25 mouse cellular contexts compared by ENCODE assay signal in the genomic region with DNA sequence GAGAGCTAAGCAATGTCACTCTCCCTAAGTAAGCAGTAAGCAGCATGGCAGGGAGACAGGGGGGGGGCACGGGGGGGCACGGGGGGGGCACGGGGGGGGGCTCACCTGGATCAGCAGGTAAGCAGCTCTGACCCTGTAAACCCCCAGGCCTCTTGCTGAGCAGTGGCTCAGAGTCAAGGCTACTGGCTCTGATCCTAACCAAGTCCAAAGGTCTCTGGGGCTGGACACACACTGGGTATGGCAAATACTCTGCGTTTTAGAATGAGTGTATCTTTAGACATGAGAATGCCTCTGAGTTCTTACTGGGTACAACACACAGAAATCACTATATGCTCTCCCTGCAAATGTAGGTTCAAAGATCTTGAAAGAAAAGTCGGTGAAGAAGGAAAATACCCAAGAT.
A peak's percentile ranks its signal among the peaks of the same experiment; 100 is the strongest.
DNase-seq lines count a peak whose midpoint lies in the region; ATAC-seq and TF ChIP-seq lines count a peak whose summit lies in the region.
"Had no signal": no experiment of that assay in that cellular context is flagged by ENCODE, and none has a peak within 500 bp of the region (broad histone marks: within the 10 kb centered on the region; RNA-seq: fewer than 3 reads in every experiment).

No protein-coding gene starts in this region.

- no peak for ATAC-seq in kidney, embryonic 14.5 days (ENCODE audit: low FRiP score, low TSS enrichment)
- peak; percentile 71 for ATAC-seq in liver, embryonic 16.5 days (ENCODE audit: low read depth)
- ATAC-seq: activated CD4-positive, CD25-positive, alpha-beta regulatory T cell, adult 4 months; forebrain, postnatal 0 days; hindbrain, postnatal 0 days; intestine, postnatal 0 days had no signal

- H3K4me2 ChIP-seq in kidney, embryonic 14.5 days (replicated peaks; ENCODE audit: low read depth, low read length): no peak overlapping the region
- no peak overlapping the region for H3K4me2 ChIP-seq in liver, embryonic 16.5 days (ENCODE audit: low read depth, low read length)
- H3K4me2 ChIP-seq: heart, embryonic 12.5 days; limb, embryonic 15.5 days; neural tube, embryonic 15.5 days had no signal

- no peak for TF ChIP-seq POLR2A in kidney, adult 2 months (IDR thresholded peaks at IDR 0.05; ENCODE audit: low read depth, low read length)

- H3K27me3 ChIP-seq in kidney, adult 2 months (replicated peaks; ENCODE audit: control insufficient read depth, insufficient read depth, low read length): no peaks in the 10 kb centered on the region
- no peaks in the 10 kb centered on the region for H3K27me3 ChIP-seq in kidney, embryonic 14.5 days (ENCODE audit: control insufficient read depth, insufficient read depth, low read length)
- H3K27me3 ChIP-seq in liver, embryonic 16.5 days (ENCODE audit: control insufficient read depth, insufficient read depth, low read depth, low read length): no peaks in the 10 kb centered on the region
- H3K27me3 ChIP-seq: heart, embryonic 12.5 days; limb, embryonic 15.5 days; neural tube, embryonic 15.5 days had no signal

- no peaks in the 10 kb centered on the region for H3K36me3 ChIP-seq in kidney, adult 2 months (ENCODE audit: control insufficient read depth, insufficient read depth, low read length)
- H3K36me3 ChIP-seq in kidney, embryonic 14.5 days (ENCODE audit: control insufficient read depth, insufficient read depth, low read length): no peaks in the 10 kb centered on the region
- H3K36me3 ChIP-seq in liver, embryonic 16.5 days (ENCODE audit: control insufficient read depth, insufficient read depth): no peaks in the 10 kb centered on the region
- H3K36me3 ChIP-seq: heart, embryonic 12.5 days; limb, embryonic 15.5 days; neural tube, embryonic 15.5 days had no signal

- no peak overlapping the region for H3K27ac ChIP-seq in kidney, adult 2 months (ENCODE audit: insufficient read depth, low read depth, low read length)
- H3K27ac ChIP-seq in kidney, embryonic 14.5 days (ENCODE audit: low read depth, low read length): no peak overlapping the region
- no peak overlapping the region for H3K27ac ChIP-seq in liver, embryonic 16.5 days (ENCODE audit: low read length)
- H3K27ac ChIP-seq: hindbrain, postnatal 0 days; left cerebral cortex, adult 2 months; limb, embryonic 15.5 days; macrophage; neural tube, embryonic 15.5 days had no signal

- no peaks in the 10 kb centered on the region for H3K9me3 ChIP-seq in kidney, embryonic 14.5 days (ENCODE audit: control insufficient read depth, low read length)
- no peaks in the 10 kb centered on the region for H3K9me3 ChIP-seq in liver, embryonic 16.5 days (replicated peaks; ENCODE audit: control insufficient read depth, low read length)
- H3K9me3 ChIP-seq: heart, embryonic 12.5 days; limb, embryonic 15.5 days; neural tube, embryonic 15.5 days had no signal

- H3K9ac ChIP-seq in kidney, embryonic 14.5 days (ENCODE audit: low read depth, low read length): no peak overlapping the region
- H3K9ac ChIP-seq in liver, embryonic 16.5 days (ENCODE audit: low read depth, low read length): no peak overlapping the region
- H3K9ac ChIP-seq: forebrain, postnatal 0 days; heart, embryonic 12.5 days; limb, embryonic 15.5 days; neural tube, embryonic 15.5 days had no signal

- no peak for TF ChIP-seq CTCF in kidney, adult 2 months (conservative IDR thresholded peaks at IDR 0.05; ENCODE audit: insufficient read depth, insufficient read length, low read depth, low read length)

- H3K4me3 ChIP-seq in kidney, adult 2 months (ENCODE audit: insufficient read depth, low read depth, low read length): no peak overlapping the region
- no peak overlapping the region for H3K4me3 ChIP-seq in kidney, embryonic 14.5 days (ENCODE audit: low read length)
- no peak overlapping the region for H3K4me3 ChIP-seq in liver, embryonic 16.5 days (ENCODE audit: low read depth, low read length)
- H3K4me3 ChIP-seq: heart, embryonic 12.5 days; left cerebral cortex, adult 2 months; limb, embryonic 15.5 days; neural tube, embryonic 15.5 days had no signal

- WGBS in kidney, adult 2 months: 22% methylated on average over 5 of the region's 5 CpGs
- 45% methylated on average over 5 of the region's 5 CpGs for WGBS in kidney, embryonic 14.5 days
- WGBS in liver, embryonic 16.5 days (ENCODE audit: insufficient replicate concordance): 44% methylated on average over 4 of the region's 5 CpGs

- DNase-seq in adrenal gland, postnatal 10 days: peak; percentile 33
- DNase-seq in adrenal gland, adult 2 months: no peak
- peak; percentile 83 for DNase-seq in kidney, adult 2 months
- DNase-seq in kidney, postnatal 10 days: peak; percentile 27
- DNase-seq in ovary, postnatal 10 days (ENCODE audit: low spot score): no peak
- no peak for DNase-seq in spleen, adult 12 weeks (ENCODE audit: low spot score)
- DNase-seq: adrenal gland, postnatal 36 days; cerebellum, adult 11-12 months; forebrain, postnatal 0 days; gastrocnemius, postnatal 14 days; heart, adult 18-20 months; heart, postnatal 10 days; left cerebral cortex, postnatal 4 days; thymus, adult 18-20 months; thymus, postnatal 4 days had no signal

- no peaks in the 10 kb centered on the region for H3K4me1 ChIP-seq in kidney, adult 2 months (ENCODE audit: control insufficient read depth, insufficient read depth, low read length)
- H3K4me1 ChIP-seq in kidney, embryonic 14.5 days (ENCODE audit: control insufficient read depth, insufficient read depth, low read length): no peaks in the 10 kb centered on the region
- no peaks in the 10 kb centered on the region for H3K4me1 ChIP-seq in liver, embryonic 16.5 days (ENCODE audit: control insufficient read depth, low read depth, low read length)
- H3K4me1 ChIP-seq: heart, embryonic 12.5 days; limb, embryonic 15.5 days; neural tube, embryonic 15.5 days had no signal

Comparison
In these comparisons a context has a peak if more than half of its experiments do, and no peak if none do; other contexts are left out.
1. DNase-seq: peak in adrenal gland, postnatal 10 days (single experiment), kidney, adult 2 months (single experiment) and kidney, postnatal 10 days (single experiment); none in adrenal gland, adult 2 months (single experiment), ovary, postnatal 10 days (single experiment) and spleen, adult 12 weeks (single experiment).